Mouse (Mus musculus) CH12.LX (cell line): Measurements from ENCODE around the gene Plscr2. TPM values are rescaled to one million over a fixed set of nuclear protein-coding genes. Genes with fewer than 3 reads are reported as not detected.

Experiments used
- DNase-seq: peaks from one replicate; pipeline ENCODE4 v3.0.0-alpha.2; 2013; ENCODE audit errors: extremely low read depth
- H3K27ac ChIP-seq: 2 replicates; pipeline ENCODE4 v1.5.1; 2012; ENCODE audit warnings: low read depth, mild to moderate bottlenecking, control low read depth, moderate library complexity; ENCODE audit not compliant: insufficient read depth
- H3K27me3 ChIP-seq: replicated peaks from 2 replicates; pipeline ENCODE3; 2012; ENCODE audit warnings: inconsistent platforms
- H3K36me3 ChIP-seq, 2 experiments: replicated peaks in 1 of 2; 2 replicates each; pipeline versions ENCODE3 to v1.6.1; 2012; ENCODE audit warnings: inconsistent platforms in 1 of 2, low read length in 1 of 2, mild to moderate bottlenecking in 1 of 2, mixed read lengths in 1 of 2, moderate library complexity in 1 of 2; ENCODE audit not compliant: control insufficient read depth in 1 of 2, insufficient read depth in 1 of 2
- H3K4me1 ChIP-seq, 2 experiments: 2 replicates each; pipeline ENCODE4 v1.6.1; 2012; ENCODE audit warnings: inconsistent platforms in 1 of 2, moderate library complexity in 1 of 2; ENCODE audit not compliant: insufficient read depth in 2 of 2, control insufficient read depth in 1 of 2
- H3K4me2 ChIP-seq: 2 replicates; pipeline ENCODE4 v1.6.1; 2012; ENCODE audit warnings: low read depth, mild to moderate bottlenecking, control low read depth; ENCODE audit not compliant: poor library complexity, insufficient read depth, severe bottlenecking
- H3K4me3 ChIP-seq, 3 experiments: fragments of 150-350 bp in 1 of 3; sonication (generic) in 1 of 3; replicated peaks in 1 of 3; 2 replicates each; pipeline versions ENCODE3 to v1.5.1; 2011 to 2012; ENCODE audit warnings: low read depth in 2 of 3, low read length in 2 of 3, mild to moderate bottlenecking in 2 of 3, moderate library complexity in 2 of 3, control low read depth in 1 of 3, improper control_type of control experiment in 1 of 3, inconsistent platforms in 1 of 3, mixed read lengths in 1 of 3; ENCODE audit not compliant: poor library complexity in 1 of 3
- H3K79me2 ChIP-seq: replicated peaks from 2 replicates; pipeline ENCODE4 v1.6.1; 2012; ENCODE audit warnings: mild to moderate bottlenecking, moderate library complexity; ENCODE audit not compliant: control insufficient read depth, poor library complexity, insufficient read depth, severe bottlenecking; ENCODE audit errors: extremely low read depth
- H3K9ac ChIP-seq: 2 replicates; pipeline ENCODE4 v1.6.1; 2012; ENCODE audit warnings: low read depth, mild to moderate bottlenecking, control low read depth, moderate library complexity; ENCODE audit not compliant: insufficient read depth
- H3K9me3 ChIP-seq: replicated peaks from 2 replicates; pipeline ENCODE3; 2012; ENCODE audit warnings: low read length, inconsistent platforms, mixed read lengths
- BHLHE40 ChIP-seq: IDR thresholded peaks from 2 replicates; pipeline ENCODE4 v1.6.1; 2011; ENCODE audit warnings: mild to moderate bottlenecking, low read depth, low read length, improper control_type of control experiment
- CHD1 ChIP-seq: IDR thresholded peaks from 2 replicates; pipeline ENCODE4 v1.6.1; 2012; ENCODE audit warnings: low read depth, low read length, improper control_type of control experiment, inconsistent platforms
- CHD2 ChIP-seq: IDR thresholded peaks from 2 replicates; pipeline ENCODE4 v1.6.1; 2011; ENCODE audit warnings: low read length, improper control_type of control experiment
- CTCF ChIP-seq, 2 experiments: IDR thresholded peaks in 1 of 2; conservative IDR thresholded peaks in 1 of 2; 2 replicates each; pipeline ENCODE4 v1.5.1; 2011 to 2012; ENCODE audit warnings: low read depth in 2 of 2, low read length in 2 of 2, improper control_type of control experiment in 1 of 2, inconsistent platforms in 1 of 2, mild to moderate bottlenecking in 1 of 2, moderate library complexity in 1 of 2
- E2F4 ChIP-seq: IDR thresholded peaks from 2 replicates; pipeline ENCODE4 v1.6.1; 2011; ENCODE audit warnings: low read depth, low read length, improper control_type of control experiment; ENCODE audit not compliant: insufficient replicate concordance
- ELF1 ChIP-seq: IDR thresholded peaks from 2 replicates; pipeline ENCODE4 v1.6.1; 2014; ENCODE audit warnings: low read depth, mild to moderate bottlenecking, inconsistent platforms, low read length, improper control_type of control experiment
- EP300 ChIP-seq: IDR thresholded peaks from 2 replicates; pipeline ENCODE4 v1.6.1; 2011; ENCODE audit warnings: low read length, improper control_type of control experiment
- ETS1 ChIP-seq: conservative IDR thresholded peaks from 2 replicates; pipeline ENCODE4 v1.6.1; 2012; ENCODE audit warnings: low read depth, mild to moderate bottlenecking, inconsistent platforms, low read length, improper control_type of control experiment, moderate library complexity
- GABPA ChIP-seq: IDR thresholded peaks from 2 replicates; pipeline ENCODE4 v1.6.1; 2012; ENCODE audit warnings: low read depth, low read length, improper control_type of control experiment, inconsistent platforms; ENCODE audit not compliant: insufficient replicate concordance
- HCFC1 ChIP-seq: IDR thresholded peaks from 2 replicates; pipeline ENCODE4 v1.6.1; 2012; ENCODE audit warnings: low read depth, mild to moderate bottlenecking, inconsistent platforms, low read length, improper control_type of control experiment
- IRF4 ChIP-seq: IDR thresholded peaks from 2 replicates; pipeline ENCODE4 v1.6.1; 2014; ENCODE audit warnings: low read depth, mild to moderate bottlenecking, inconsistent platforms, low read length, improper control_type of control experiment
- JUN ChIP-seq: IDR thresholded peaks from 2 replicates; pipeline ENCODE4 v1.6.1; 2011; ENCODE audit warnings: low read depth, mild to moderate bottlenecking, low read length, improper control_type of control experiment, moderate library complexity; ENCODE audit not compliant: insufficient read depth
- JUND ChIP-seq: conservative IDR thresholded peaks from 2 replicates; pipeline ENCODE4 v1.6.1; 2011; ENCODE audit warnings: low read depth, low read length, improper control_type of control experiment
- KAT2A ChIP-seq: IDR thresholded peaks from 2 replicates; pipeline ENCODE4 v1.6.1; 2012; ENCODE audit warnings: low read length, improper control_type of control experiment, inconsistent platforms; ENCODE audit not compliant: insufficient replicate concordance
- MAFK ChIP-seq: IDR thresholded peaks from 2 replicates; pipeline ENCODE4 v1.6.1; 2011; ENCODE audit warnings: low read length, improper control_type of control experiment; ENCODE audit not compliant: insufficient replicate concordance
- MAX ChIP-seq: IDR thresholded peaks from 2 replicates; pipeline ENCODE4 v1.6.1; 2011; ENCODE audit warnings: low read length, improper control_type of control experiment
- MAZ ChIP-seq: IDR thresholded peaks from 2 replicates; pipeline ENCODE4 v1.6.1; 2012; ENCODE audit warnings: low read depth, mild to moderate bottlenecking, inconsistent platforms, low read length, improper control_type of control experiment, moderate library complexity
- MEF2A ChIP-seq: IDR thresholded peaks from 2 replicates; pipeline ENCODE4 v1.6.1; 2014; ENCODE audit warnings: low read depth, mild to moderate bottlenecking, inconsistent platforms, low read length, improper control_type of control experiment, borderline replicate concordance
- MXI1 ChIP-seq: IDR thresholded peaks from 2 replicates; pipeline ENCODE4 v1.6.1; 2011; ENCODE audit warnings: mild to moderate bottlenecking, low read depth, low read length, improper control_type of control experiment
- MYC ChIP-seq: IDR thresholded peaks from 2 replicates; pipeline ENCODE4 v1.6.1; 2011; ENCODE audit warnings: low read depth, mild to moderate bottlenecking, improper control_type of control experiment, low read length
- NELFE ChIP-seq: IDR thresholded peaks from 2 replicates; pipeline ENCODE4 v1.6.1; 2011; ENCODE audit warnings: low read depth, low read length, improper control_type of control experiment
- NRF1 ChIP-seq: IDR thresholded peaks from 2 replicates; pipeline ENCODE4 v1.6.1; 2014; ENCODE audit warnings: low read depth, mild to moderate bottlenecking, inconsistent platforms, low read length, improper control_type of control experiment, moderate library complexity
- PAX5 ChIP-seq: IDR thresholded peaks from 2 replicates; pipeline ENCODE4 v1.6.1; 2012; ENCODE audit warnings: low read length, inconsistent platforms, mixed read lengths
- POLR2A ChIP-seq: IDR thresholded peaks from 2 replicates; pipeline ENCODE4 v1.6.1; 2011; ENCODE audit warnings: low read depth, mild to moderate bottlenecking, improper control_type of control experiment, low read length
- POLR2AphosphoS2 ChIP-seq: IDR thresholded peaks from 2 replicates; pipeline ENCODE4 v1.6.1; 2011; ENCODE audit warnings: low read depth, low read length, improper control_type of control experiment
- RAD21 ChIP-seq: IDR thresholded peaks from 2 replicates; pipeline ENCODE4 v1.6.1; 2011; ENCODE audit warnings: low read depth, mild to moderate bottlenecking, low read length, improper control_type of control experiment, moderate library complexity
- RCOR1 ChIP-seq: conservative IDR thresholded peaks from 2 replicates; pipeline ENCODE4 v1.6.1; 2012; ENCODE audit warnings: low read depth, mild to moderate bottlenecking, inconsistent platforms, low read length, improper control_type of control experiment
- SIN3A ChIP-seq: IDR thresholded peaks from 2 replicates; pipeline ENCODE4 v1.6.1; 2012; ENCODE audit warnings: low read length, improper control_type of control experiment, inconsistent platforms
- SMC3 ChIP-seq: IDR thresholded peaks from 2 replicates; pipeline ENCODE4 v1.6.1; 2011; ENCODE audit warnings: low read depth, low read length, improper control_type of control experiment
- TBP ChIP-seq: conservative IDR thresholded peaks from 2 replicates; pipeline ENCODE4 v1.6.1; 2011; ENCODE audit warnings: low read depth, low read length, improper control_type of control experiment
- TCF12 ChIP-seq: IDR thresholded peaks from 2 replicates; pipeline ENCODE4 v1.6.1; 2014; ENCODE audit warnings: low read depth, mild to moderate bottlenecking, inconsistent platforms, low read length, improper control_type of control experiment
- UBTF ChIP-seq: IDR thresholded peaks from 2 replicates; pipeline ENCODE4 v1.6.1; 2012; ENCODE audit warnings: low read depth, mild to moderate bottlenecking, inconsistent platforms, low read length, improper control_type of control experiment, moderate library complexity
- USF1 ChIP-seq: IDR thresholded peaks from 2 replicates; pipeline ENCODE4 v1.6.1; 2014; ENCODE audit warnings: low read depth, mild to moderate bottlenecking, inconsistent platforms, low read length, improper control_type of control experiment
- USF2 ChIP-seq: conservative IDR thresholded peaks from 2 replicates; pipeline ENCODE4 v1.6.1; 2011; ENCODE audit warnings: low read depth, low read length, improper control_type of control experiment
- ZC3H11A ChIP-seq: IDR thresholded peaks from 2 replicates; pipeline ENCODE4 v1.6.1; 2012; ENCODE audit warnings: low read depth, mild to moderate bottlenecking, inconsistent platforms, low read length, improper control_type of control experiment
- ZKSCAN1 ChIP-seq: IDR thresholded peaks from 2 replicates; pipeline ENCODE4 v1.6.1; 2012; ENCODE audit warnings: low read depth, inconsistent platforms, low read length, improper control_type of control experiment, borderline replicate concordance
- ZMIZ1 ChIP-seq: IDR thresholded peaks from 2 replicates; pipeline ENCODE4 v1.6.1; 2012; ENCODE audit warnings: low read depth, mild to moderate bottlenecking, inconsistent platforms, low read length, improper control_type of control experiment
- ZNF384 ChIP-seq: IDR thresholded peaks from 2 replicates; pipeline ENCODE4 v1.6.1; 2012; ENCODE audit warnings: low read depth, low read length, improper control_type of control experiment, inconsistent platforms
- dilution Hi-C: fragments of 300-500 bp; cut with MboI; formaldehyde crosslinking; loops from 2 replicates; pipeline ENCODE4 v1.14.3; 2020; ENCODE audit warnings: low sequenced_read_pairs; ENCODE audit not compliant: extremely low pct_unique_long_range_greater_than_20kb, extremely low pct_ligation_motif_present
- in situ Hi-C: fragments of 300-500 bp; cut with MboI; formaldehyde crosslinking; loops from 3 replicates; pipeline ENCODE4 v1.14.3; 2019; ENCODE audit warnings: low sequenced_read_pairs, low pct_ligation_motif_present, low pct_unique_long_range_greater_than_20kb, mixed read lengths
- polyA plus RNA-seq: library from polyadenylated mRNA; unstranded; fragments of >175 nt; gene quantifications from 2 replicates; pipeline ENCODE4 v1.2.1, GENCODE M21; 2012; ENCODE audit warnings: low read depth; ENCODE audit not compliant: insufficient read length
- total RNA-seq, 2 experiments: library from RNA; depleted of rRNA; stranded (reverse); fragments of 300-350 nt in 1 of 2; fragments of >200 nt in 1 of 2; gene quantifications; 2 replicates each; pipeline ENCODE4 v1.2.3; 2012 to 2014

The Plscr2 gene
- total and polyA plus RNA-seq, 3 experiments: 0.91 to 1.4 (median 0.95) TPM

DNA sequence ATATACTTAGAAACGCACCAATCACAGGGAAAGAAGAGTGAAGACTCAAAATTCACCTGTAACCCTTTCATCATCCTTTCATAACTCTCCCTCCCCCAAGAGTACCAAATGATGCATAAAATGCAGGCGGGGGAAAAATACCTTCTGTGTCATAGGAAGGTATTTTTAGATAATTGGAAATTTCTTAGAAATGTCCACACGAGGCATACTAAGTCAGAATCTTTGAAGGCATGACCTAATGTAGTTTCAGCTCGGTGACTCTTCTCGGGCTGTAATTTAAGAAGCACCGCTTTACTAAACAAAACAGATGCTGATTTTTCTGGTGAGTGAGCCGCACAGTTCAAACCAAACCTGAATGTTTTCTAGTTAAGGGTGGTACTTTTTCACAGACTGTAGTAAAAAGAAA lies 26.0 kb upstream of the Plscr2 start, which contains the start of gene Plscr1:
Gene Plscr1, plus strand, starts transcription at position 304 of the 406 bp plus-strand sequence.
- H3K27ac ChIP-seq: peak within 1 kb of the TSS; percentile 100
- dilution Hi-C loops (no loop called here), in situ Hi-C loops (loop anchor here (25.0 kb wide), 1 partner anchor 238 kb away; no protein-coding TSS in a partner anchor)
- peaks cover 35% of the 10 kb centered on the region for H3K79me2 ChIP-seq
- peaks cover 0 to 21% of the 10 kb centered on the region in 2 experiments; a peak in 2 of 4 replicates for H3K4me1 ChIP-seq
- peak within 1 kb of the TSS; percentile 100 for H3K9ac ChIP-seq
- TF ChIP-seq BHLHE40: peak; percentile 88
- peak; percentile 92 for TF ChIP-seq TBP
- TF ChIP-seq SIN3A: peak; percentile 85
- TF ChIP-seq MEF2A: peak; percentile 99
- TF ChIP-seq POLR2AphosphoS2: 0 out of 2 replicates have a peak, but pooled peaks have one; percentile 24
- TF ChIP-seq JUND: peak; percentile 84; the same call in 1 of the 2 replicates
- 0 out of 2 replicates have a peak, but pooled peaks have one; percentile 72 for TF ChIP-seq E2F4
- TF ChIP-seq NELFE: 0 out of 2 replicates have a peak, but pooled peaks have one; percentile 46
- TF ChIP-seq USF2: no peak
- TF ChIP-seq ZKSCAN1: no peak
- peak; percentile 98 for TF ChIP-seq MAZ
- TF ChIP-seq IRF4: peak; percentile 77
- no peak for TF ChIP-seq NRF1
- TF ChIP-seq KAT2A: no peak
- no peak for TF ChIP-seq ZC3H11A
- no peak for TF ChIP-seq PAX5
- TF ChIP-seq CHD2: peak; percentile 87
- peak; percentile 79 for TF ChIP-seq RCOR1
- TF ChIP-seq MAFK: peak; percentile 80
- TF ChIP-seq ETS1: peak; percentile 98
- no peak for TF ChIP-seq CTCF (conservative IDR thresholded peaks at IDR 0.05 in 1 of 2, IDR thresholded peaks at IDR 0.05 in 1 of 2; ENCODE audit: low read depth in 2 of 2, low read length in 2 of 2)
- TF ChIP-seq TCF12: peak; percentile 91
- TF ChIP-seq SMC3: no peak
- TF ChIP-seq POLR2A: no peak; the same call in 1 of the 2 replicates
- TF ChIP-seq RAD21: peak; percentile 4
- no peak for TF ChIP-seq USF1
- peak; percentile 30; the same call in 1 of the 2 replicates for TF ChIP-seq HCFC1
- TF ChIP-seq JUN: peak; percentile 85
- peak; percentile 88 for TF ChIP-seq ZMIZ1
- TF ChIP-seq MAX: peak; percentile 60
- no peak for TF ChIP-seq GABPA
- TF ChIP-seq UBTF: no peak
- no peak for TF ChIP-seq CHD1
- peak; percentile 85 for TF ChIP-seq EP300
- TF ChIP-seq MYC: peak; percentile 92
- TF ChIP-seq ZNF384: no peak; the same call in 1 of the 2 replicates
- peak; percentile 59; the same call in 1 of the 2 replicates for TF ChIP-seq MXI1
- no peak for TF ChIP-seq ELF1
- TF ChIP-seq, all 38 proteins: peak for 23
- no peaks in the 10 kb centered on the region for H3K27me3 ChIP-seq
- H3K4me3 ChIP-seq: peak within 1 kb of the TSS; percentile 84 to 99 (median 91)
- DNase-seq: peak; percentile 92
- H3K36me3 ChIP-seq: peaks cover 7 to 11% of the 10 kb centered on the region in 2 experiments
- peak within 1 kb of the TSS; percentile 95 for H3K4me2 ChIP-seq
- H3K9me3 ChIP-seq: no peaks in the 10 kb centered on the region
